Mouse (Mus musculus) CD4-positive, CD25-positive, alpha-beta regulatory T cell (primary cell): ENCODE results near the gene Sugp1. TPM values are rescaled to one million over a fixed set of nuclear protein-coding genes. Genes with fewer than 3 reads are reported as not detected.

ENCODE experiments used
- polyA plus RNA-seq: library from polyadenylated mRNA; unstranded; fragments of 100-300 nt; shearing (Covaris generic); gene quantifications from one replicate; pipeline ENCODE4 v1.2.1, GENCODE M21; 2017

The Sugp1 gene
- 68.9 TPM for polyA plus RNA-seq

GRCm38 (mm10) chr8:70042583-70043455, at the start of gene Sugp1, which contains the start of gene Mau2:
Gene Sugp1, plus strand, starts transcription at chr8:70042813.
Gene Mau2, minus strand, starts transcription at chr8:70042734.

GRCm38 (mm10) chr8:69995776-69996588, 46.6 kb upstream of the Sugp1 start, which contains the start of gene Gatad2a:
Gene Gatad2a, minus strand, starts transcription at chr8:69996384.

GRCm38 (mm10) chr8:70072441-70073069, 29.9 kb downstream of the Sugp1 start, which contains the start of gene Tm6sf2:
Gene Tm6sf2, plus strand, starts transcription at chr8:70072924.

GRCm38 (mm10) chr8:70083285-70083684, 40.7 kb downstream of the Sugp1 start, which contains the start of gene Hapln4:
Gene Hapln4, plus strand, starts transcription at chr8:70083457.

GRCm38 (mm10) chr8:70120667-70121066, 78.1 kb downstream of the Sugp1 start, which contains the start of gene Ncan:
Gene Ncan, minus strand, starts transcription at chr8:70120873.

Other genes starting within 250 kb of the Sugp1 start
- gene Gmip, start 234.1 kb upstream of the Sugp1 start, polyA plus RNA-seq = 154 TPM
- gene Lpar2, start 220.4 kb upstream of the Sugp1 start, polyA plus RNA-seq = 0.28 TPM
- 19.4 TPM for gene Pbx4, start 210.3 kb upstream of the Sugp1 start, polyA plus RNA-seq
- gene Cilp2, start 155.1 kb upstream of the Sugp1 start, polyA plus RNA-seq = 0.14 TPM
- gene Tssk6, start 140.6 kb upstream of the Sugp1 start, polyA plus RNA-seq = 4.1 TPM
- gene Ndufa13, start 140.3 kb upstream of the Sugp1 start, polyA plus RNA-seq = 163 TPM
- 3.1 TPM for gene Yjefn3, start 140.1 kb upstream of the Sugp1 start, polyA plus RNA-seq
- gene Gatad2a, start 46.4 kb upstream of the Sugp1 start, polyA plus RNA-seq = 125 TPM
- gene Mau2, start 79 bp upstream of the Sugp1 start, polyA plus RNA-seq = 104 TPM
- 0.78 TPM for gene Tm6sf2, start 30.1 kb downstream of the Sugp1 start, polyA plus RNA-seq
- not detected for gene Hapln4, start 40.6 kb downstream of the Sugp1 start, polyA plus RNA-seq
- 0.02 TPM for gene Ncan, start 78.1 kb downstream of the Sugp1 start, polyA plus RNA-seq
- gene Nr2c2ap, start 88.5 kb downstream of the Sugp1 start, polyA plus RNA-seq = 60.4 TPM
- 35.4 TPM for gene Rfxank, start 96.3 kb downstream of the Sugp1 start, polyA plus RNA-seq
- 59.2 TPM for gene Borcs8, start 96.7 kb downstream of the Sugp1 start, polyA plus RNA-seq
- gene Mef2b, start 96.9 kb downstream of the Sugp1 start, polyA plus RNA-seq = 1.3 TPM
- gene Tmem161a, start 129.5 kb downstream of the Sugp1 start, polyA plus RNA-seq = 49.3 TPM
- gene Slc25a42, start 169.5 kb downstream of the Sugp1 start, polyA plus RNA-seq = 15.5 TPM
- 44.0 TPM for gene Sugp2, start 191.4 kb downstream of the Sugp1 start, polyA plus RNA-seq
- gene Armc6, start 191.7 kb downstream of the Sugp1 start, polyA plus RNA-seq = 11.7 TPM
- gene Homer3, start 240.0 kb downstream of the Sugp1 start, polyA plus RNA-seq = 6.7 TPM